Mouse (Mus musculus): Measurements from ENCODE around the gene Akt1.

DNA sequence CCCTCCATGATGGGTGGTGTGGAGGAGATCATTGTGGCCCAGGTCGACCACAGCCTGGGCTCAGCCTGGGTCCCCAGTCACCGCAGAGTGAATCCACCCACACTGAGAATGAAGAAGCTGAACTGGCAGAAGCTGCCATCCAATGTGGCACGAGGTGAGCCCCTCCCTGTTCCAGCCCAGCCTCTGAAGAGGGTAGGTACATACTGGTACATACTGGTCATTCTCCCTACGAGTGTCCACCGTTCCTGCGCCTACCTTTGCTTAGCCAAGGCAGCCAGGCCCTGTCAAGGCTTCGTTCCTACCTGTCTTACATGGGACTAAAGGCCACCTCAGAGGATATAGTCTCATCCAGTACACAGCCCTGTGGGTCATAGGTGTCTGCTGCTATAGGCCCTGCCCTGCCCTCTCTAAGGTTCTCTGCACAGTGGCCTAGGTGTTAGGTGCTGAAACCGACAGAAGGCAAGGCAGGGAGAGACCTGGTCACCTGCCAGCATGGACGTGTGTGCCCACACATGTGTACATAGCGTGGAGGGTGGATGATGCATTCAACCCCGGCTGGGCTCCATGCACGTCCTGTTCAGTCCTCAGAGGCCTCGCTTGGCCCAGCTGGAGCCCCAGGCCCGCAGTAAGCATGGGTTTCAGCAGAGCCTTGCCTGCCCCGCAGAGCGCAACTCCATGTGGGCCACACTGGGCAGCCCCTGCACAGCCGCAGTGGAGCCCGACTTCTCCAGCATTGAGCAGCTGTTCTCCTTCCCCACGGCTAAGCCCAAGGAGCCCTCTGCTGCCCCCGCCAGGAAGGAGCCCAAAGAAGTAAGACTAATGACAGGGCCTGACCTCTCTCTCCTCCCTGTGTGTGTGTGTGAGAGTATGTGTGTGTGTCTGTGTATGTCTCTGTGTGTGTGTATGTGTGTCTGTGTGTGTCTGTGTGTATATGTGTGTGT lies 69.7 kb downstream of the Akt1 start:
- TF ChIP-seq POLR2A (IDR thresholded peaks at IDR 0.05; ENCODE audit: low read depth, low read length) = no peak
- TF ChIP-seq CTCF (IDR thresholded peaks at IDR 0.05; ENCODE audit: extremely low read depth, insufficient read length, insufficient replicate concordance, low read depth, low read length) = no peak
